Mouse (Mus musculus): ENCODE data around the gene Gper1. TPM values are rescaled to one million over a fixed set of nuclear protein-coding genes. Genes with fewer than 3 reads are reported as not detected.
"Not testable (repeated sequence)": the region's sequence is repeated elsewhere in the genome, so short reads cannot be mapped to it uniquely, and the experiment has no call there.

The Gper1 gene
- total and polyA plus RNA-seq, 3 experiments: 3.4 to 6.4 (median 5.2) TPM

DNA sequence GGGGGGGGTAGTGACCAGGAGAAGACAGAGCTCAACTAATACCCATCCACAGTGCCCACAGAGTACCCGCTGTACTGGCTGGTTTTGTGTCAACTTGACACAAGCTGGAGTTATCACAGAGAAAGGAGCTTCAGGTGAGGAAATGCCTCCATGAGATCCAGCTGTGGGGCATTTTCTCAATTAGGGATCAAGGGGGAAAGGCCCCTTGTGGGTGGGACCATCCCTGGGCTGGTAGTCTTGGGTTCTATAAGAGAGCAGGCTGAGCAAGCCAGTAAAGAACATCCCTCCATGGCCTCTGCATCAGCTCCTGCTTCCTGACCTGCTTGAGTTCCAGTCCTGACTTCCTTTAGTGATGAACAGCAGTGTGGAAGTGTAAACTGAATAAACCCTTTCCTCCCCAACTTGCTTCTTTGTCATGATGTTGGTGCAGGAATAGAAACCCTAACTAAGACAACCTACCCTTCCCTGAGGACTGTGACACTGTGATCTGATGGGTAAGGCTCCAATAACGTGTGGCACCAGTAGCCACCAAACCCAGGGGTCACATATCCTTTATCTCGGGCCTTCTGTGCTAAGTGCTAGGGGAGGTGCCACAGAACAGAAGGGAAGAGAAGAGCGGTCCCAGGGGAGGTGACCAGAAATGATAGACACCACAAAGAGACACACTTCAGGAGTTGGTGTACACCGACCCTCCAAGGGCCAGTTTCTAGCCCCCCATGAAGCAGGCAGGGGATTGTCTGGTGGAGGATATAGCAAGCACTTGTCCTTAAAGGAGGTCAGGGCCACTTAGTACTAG lies 32.4 kb upstream of the Gper1 start:
- DNase-seq: not testable (repeated sequence)

DNA sequence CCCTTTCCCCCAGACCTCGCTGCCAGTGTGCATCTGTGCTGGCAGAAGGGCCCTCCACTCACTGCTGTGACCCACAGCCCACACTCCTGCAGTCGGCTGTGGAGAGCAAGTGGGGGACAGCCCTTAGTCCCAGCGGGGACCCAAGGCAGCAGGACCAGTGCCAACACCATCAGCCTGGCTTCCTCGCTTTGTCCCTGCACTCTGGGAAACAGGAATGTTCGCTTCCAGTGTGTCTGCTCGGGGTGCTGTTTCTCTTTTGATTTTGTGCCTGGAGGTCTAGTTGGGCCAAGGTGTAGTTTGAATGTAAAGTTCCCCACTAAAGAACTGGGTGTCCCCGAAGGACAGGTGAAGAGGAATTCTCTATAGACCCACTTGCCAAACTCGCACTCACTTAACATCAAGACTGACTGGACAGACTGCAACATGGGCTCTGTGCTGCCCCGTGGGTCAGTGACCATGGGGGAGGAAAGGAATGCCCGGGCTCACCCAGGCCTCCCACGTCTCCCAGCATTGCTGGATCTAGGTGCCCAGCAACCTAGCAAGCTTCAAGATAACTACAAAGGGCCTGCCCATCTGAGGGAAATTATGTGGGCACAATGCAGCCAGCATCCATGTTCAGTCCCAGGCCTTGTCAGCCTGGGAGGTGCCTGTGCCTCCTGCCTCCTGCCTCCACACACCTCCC lies 31.5 kb upstream of the Gper1 start:
- DNase-seq: no peak

DNA sequence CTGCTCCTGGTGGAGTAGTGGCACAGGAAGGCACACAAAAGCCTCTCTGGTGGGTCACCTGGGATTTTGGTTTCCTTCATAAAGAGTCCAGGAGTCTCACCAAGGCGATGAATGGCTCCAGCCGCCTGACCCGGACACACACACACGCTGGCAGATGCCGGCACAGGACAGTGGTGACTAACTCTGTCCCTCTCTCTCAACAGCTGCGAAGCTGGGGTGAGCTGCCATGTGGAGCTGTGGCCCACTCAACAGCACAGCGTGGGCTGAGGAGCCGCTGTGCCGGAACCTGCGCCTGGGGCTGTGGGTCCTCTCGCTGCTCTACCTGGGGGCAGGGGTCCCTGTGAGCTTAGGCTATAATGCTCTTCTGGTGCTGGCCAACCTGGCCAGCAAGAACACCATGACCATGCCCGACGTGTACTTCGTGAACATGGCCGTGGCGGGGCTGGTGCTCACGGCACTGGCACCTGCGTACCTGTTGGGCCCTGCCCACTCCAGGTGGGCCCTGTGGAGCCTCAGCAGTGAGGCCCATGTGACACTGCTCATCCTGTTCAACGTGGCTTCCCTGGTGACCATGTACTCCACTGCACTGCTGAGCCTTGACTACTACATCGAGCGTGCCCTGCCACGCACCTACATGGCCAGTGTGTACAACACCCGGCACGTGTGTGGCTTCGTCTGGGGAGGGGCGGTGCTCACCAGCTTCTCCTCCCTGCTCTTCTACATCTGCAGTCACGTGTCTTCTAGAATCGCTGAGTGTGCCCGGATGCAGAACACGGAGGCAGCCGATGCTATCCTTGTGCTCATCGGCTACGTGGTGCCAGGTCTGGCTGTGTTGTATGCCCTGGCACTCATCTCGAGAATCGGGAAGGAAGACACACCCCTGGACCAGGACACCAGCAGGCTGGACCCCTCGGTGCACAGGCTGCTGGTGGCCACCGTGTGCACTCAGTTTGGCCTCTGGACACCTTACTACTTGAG lies 30.4 kb upstream of the Gper1 start:
- DNase-seq: no peak

DNA sequence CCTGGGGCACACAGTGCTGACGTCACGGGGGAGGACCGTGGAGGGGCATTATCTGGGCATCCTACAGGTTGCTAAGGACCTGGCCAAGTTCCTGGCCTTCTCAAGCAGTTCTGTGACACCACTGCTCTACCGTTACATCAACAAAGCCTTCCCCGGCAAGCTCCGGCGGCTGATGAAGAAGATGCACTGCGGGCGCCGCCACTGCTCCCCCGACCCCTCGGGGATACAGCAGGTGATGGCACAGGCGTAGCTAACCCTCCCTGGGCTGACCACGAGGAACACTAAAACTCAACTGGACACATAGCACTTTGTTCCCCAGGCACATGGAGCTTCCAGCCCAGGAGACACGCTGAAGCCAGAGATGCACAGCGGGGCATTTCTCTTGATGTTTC lies 29.8 kb upstream of the Gper1 start:
- DNase-seq: no peak

DNA sequence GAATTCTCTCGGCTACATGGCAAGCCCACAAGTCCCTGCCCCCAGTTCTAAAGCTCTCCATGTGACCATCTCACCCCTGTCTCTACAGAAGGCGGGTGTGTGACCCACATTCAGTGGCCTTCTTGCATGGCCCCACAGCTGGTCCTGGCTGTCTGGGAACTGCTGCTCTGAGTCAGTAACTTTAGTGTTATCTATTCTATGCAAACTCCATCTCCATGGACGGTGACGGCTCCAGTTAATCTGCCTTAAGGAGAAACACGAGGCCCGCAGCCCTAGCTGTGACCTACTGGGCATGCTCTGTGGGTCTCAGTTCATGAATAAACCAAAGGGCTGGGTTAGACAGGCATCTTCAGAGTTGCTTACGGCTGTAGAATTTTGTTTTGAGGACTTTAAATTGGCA lies 28.6 kb upstream of the Gper1 start:
- DNase-seq: no peak

DNA sequence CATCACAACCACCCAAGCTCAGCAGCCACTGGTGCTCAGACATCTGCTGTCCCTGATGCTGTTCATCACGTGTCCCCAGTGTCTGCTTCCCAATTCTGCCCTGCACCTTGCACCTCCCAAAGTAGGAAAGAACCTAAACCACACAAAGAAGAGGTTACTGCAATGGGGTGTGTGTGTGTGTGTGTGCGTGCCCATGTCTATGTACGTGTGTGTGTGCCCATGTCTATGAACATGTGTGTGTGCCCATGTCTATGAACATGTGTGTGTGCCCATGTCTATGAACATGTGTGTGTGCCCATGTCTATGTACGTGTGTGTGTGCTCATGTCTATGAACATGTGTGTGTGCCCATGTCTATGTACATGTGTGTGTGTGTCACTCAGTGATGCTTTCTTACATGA lies 27.4 kb upstream of the Gper1 start:
- DNase-seq: no peak

DNA sequence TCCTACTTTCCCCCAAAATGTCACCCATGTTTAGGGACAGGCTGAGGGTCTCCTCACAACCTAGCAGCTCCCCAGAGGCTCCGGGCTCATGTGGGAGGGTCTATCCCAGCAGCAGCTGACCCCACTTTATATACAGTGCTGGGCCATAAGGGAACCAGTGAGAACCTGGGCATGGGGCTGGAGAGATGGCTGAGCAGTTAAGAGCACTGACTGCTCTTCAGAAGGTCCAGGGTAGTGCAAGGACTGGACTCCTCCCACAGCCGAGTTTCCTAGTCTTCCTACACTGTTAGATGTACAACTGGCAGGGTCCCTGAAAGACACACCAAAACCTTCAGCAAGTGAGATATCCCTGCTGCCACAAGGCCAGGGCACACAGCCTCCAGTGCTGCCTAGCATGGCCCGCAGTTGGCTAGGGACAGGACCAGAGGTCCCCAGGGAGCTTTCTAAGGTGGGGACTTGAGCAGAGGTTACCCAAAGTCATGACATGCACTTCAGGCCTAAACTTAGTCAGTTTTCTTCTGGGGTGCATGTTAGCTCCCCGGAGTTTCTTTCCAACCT lies 25.5 kb upstream of the Gper1 start:
- DNase-seq: no peak

DNA sequence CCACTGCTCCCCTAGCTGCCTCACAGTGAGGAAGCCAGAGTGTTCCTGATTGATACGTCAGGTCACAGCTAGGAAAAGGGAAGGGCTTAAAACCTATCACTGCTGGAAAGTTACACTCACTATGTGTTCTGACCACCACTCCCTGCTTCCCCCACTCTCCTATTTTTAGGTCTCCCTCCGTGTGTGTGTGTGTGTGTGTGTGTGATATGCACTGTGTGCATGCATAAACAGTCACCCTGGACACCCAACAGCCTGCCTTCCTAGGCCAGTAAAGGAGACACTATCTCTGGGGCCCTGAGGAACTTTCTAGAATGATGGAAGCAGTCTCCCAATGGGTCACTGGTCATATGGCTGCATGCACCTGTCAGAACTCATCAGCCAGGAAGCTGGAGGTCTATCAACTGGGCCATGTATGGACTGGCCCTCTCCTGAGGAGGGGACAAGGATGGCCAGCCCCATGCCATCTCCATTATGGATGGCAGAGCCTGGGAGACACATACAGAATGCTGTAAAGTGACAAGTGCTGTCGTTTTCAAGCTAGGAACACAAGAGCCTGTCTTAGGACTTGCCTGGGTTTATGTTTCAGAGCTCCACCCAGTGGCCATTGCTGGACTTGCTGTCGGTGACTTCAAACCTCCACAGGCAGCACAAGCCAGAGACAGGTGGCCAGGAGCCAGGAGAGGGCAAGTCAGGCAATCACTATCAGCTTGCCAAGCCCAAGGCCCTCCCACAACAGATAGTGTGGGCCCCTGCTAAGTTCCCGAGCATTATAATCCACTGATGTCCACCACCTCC lies 24.8 kb upstream of the Gper1 start:
- peak; percentile 93 for DNase-seq

DNA sequence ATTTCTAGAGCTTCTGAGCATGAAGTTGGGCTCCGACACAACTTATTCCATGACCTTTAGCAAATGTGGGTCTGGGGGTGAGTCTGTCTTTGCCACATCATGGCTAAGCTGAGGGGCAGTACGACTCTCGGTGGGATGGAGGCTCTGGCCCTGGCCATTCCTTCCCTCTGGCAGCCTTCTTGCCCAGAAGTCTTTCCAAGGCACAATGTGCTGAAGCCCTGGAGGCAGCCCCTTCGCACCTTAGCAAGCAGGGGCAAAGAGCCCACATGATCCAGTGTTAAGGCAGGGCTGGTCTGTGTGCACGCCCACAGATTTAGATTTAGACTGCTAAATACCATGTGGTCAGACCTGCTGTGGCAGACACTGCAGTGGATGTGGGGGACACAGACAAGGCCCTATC lies 24.2 kb upstream of the Gper1 start:
- DNase-seq: no peak

DNA sequence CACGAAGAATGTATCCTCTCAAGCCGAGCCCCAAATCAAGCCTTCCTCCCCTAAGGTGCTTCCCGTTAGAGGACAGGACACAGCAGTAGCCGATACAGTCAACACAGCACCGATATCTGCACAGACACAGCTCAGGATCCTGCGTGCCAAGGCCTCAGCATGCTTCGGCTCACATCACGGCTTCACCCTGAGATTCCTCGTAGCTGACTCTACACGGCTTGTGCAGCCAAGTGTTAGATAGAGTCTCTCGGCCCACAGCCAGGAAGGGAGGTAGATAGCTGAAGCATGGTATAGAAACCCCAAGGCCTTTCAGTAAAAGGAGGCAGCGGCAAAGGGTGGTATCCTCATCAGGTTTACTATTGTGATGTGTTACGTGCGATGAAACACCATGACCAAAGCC lies 23.0 kb upstream of the Gper1 start:
- DNase-seq: no peak

DNA sequence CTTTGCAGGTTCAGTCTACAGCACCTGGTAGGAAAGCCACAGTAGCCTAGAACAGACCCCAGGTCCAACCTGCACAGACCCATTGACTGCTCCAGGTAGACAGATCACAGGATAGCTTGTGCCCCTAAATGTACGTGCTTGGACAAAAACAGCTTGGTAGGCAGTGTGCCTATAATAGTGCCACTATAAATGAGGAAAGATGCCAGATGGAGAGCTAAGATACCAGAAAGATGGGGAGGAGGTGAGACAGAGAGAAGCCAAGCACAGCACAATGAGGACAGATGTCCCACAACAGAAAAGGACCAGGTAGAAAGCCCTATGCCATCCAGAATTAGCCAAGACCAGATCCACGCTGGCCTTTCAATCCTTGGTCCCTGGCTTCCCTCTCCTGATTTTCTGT lies 20.8 kb upstream of the Gper1 start:
- no peak for DNase-seq

DNA sequence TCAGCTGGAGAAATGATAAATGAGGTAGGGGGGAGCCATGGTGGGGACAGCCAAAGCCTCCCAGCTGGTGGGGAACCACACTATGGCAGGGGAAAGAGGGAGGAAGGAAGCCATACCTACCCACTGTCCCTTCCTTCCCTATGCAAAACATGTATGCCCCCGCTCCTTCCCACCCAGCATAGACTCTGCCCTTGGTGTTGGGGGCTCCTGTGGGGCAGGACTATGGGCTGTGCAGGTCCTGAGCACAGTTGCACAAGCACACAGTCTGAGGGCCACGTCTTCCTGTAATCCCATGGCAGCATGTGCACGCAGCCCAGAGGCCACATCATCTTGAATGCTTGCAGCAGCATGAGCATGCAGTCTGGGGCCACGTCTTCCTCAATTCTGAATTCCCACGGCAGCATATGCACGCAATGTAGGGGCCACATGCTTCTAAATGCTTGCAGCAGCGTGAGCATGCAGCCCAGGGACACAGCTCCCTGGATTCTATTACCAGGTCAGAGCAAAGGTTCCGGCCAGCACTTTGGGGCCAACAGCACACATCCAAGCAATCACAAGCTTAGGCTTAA lies 19.2 kb upstream of the Gper1 start:
- no peak for DNase-seq

DNA sequence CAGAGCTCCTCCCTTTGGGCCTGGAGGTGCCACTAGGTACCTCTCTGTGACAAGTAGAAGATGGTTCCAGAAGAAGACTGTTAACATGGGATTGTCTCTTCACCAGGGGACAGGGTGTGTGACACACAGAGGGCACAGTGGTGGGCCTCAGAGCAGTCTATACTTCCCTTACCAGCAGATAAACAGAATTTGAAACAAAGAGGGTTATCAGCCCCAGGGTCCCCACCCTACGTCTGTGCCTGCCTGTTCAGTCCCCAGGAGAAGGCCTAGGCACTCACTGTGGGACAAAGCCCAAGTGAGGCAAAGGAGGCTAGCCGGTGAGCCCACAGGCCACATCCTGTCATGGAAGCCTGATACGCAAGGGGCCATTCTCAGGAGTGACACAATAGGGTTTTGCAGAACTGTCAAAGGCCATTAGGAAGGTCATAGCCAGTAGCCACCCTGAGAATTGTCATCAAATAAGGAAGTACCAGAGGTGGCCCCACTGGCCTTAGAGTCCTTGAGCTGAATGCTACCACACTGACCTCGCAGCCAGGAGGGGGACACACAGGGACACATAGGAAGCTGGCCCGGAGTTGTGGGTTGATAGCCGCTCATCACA lies 18.1 kb upstream of the Gper1 start, which contains the start of gene C130050O18Rik:
TSS of gene C130050O18Rik (plus strand) at position 480 of the 601 bp plus-strand sequence.
- DNase-seq: no peak

DNA sequence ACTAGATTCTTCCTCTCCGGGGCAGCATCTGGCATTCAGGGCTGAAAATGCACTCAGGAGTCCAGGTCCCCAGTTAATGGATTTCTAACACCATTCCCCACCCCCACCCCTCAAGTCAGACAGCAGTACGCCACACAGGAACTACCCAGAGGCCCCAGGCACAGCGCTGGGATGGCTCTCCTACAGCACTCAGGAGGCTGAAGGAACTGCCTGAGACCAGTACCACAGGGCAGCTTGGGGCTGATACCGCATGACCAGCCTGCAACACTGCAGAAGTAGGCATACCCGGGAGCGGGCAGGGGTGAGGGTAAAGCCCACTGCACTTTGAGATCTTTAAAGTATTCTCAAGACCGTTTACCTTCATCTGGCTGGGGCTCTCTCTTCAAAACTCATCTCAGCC lies 17.5 kb upstream of the Gper1 start:
- DNase-seq: no peak

DNA sequence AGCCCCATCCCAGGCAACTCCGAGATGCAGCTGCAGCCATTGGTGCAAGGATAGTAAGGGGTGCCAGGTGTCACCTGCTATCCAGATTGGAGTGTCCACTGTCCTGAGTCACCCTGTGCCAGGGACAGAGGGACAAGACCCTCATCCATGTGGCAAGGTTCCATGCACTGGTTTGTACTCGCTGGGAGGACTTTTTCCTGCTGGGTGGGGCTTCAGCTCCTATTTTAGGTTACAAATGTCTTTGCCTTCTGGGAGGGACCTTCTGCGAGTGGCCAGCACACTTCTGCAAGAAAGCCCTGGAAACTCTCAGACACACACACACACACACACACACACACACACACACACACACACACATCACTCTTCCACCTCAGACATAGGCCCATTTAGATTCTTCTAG lies 17.0 kb upstream of the Gper1 start:
- DNase-seq: no peak

DNA sequence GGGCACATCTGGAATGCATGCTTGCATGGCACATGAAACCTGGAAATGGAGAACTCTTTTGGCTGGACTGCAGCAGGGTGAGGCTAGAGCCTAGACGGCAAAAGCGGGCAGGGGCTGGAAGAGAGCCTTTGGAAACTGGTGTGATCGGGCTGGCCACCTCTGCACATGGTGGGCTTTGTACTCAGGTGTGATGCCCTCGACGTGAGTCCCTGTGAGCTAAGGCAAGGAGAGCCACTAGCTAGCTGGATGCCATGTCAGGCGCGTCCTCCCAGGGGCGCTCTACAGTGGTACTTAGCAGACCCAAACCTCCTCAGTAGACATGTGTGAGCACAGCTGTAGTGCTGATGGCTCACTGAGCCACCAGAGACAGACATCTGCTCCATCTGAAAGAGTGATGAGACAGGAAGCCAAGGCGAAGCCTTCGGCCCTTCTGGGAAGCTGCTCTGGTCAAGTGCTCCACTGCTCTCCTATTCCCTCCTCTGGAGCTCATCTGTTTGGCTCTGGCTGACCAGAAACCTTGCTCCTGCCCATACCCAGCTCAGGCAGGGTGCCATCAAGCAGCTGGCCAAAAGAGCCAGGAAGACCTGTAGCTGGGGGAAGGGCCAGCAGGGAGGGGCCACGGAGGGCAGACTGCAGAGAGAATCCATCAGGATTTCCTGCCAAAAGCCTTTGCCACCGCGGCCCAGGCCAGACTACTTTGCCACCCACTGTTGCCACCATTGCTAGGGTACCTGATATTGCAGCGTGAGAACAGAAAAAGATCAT lies 15.6 kb upstream of the Gper1 start:
- DNase-seq: peak; percentile 65

DNA sequence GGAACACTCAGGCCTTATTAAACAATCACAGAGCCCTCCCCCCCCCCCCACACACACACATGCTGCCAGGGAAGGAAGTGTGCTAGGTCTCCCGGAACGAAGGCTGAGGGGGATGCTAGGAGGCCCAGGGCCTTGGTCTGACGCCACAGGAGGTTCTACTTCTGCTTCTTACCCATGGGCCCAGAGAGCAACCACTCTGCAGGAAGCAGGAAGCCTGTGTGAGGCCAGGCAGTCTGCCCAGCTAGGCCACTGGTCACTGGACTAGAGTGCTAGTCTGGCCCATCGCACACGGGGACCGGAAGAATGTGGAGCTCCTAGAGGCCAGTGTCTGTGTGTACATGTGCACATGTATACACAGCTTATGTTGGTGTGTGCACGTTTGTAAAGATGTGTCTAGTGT lies 14.4 kb upstream of the Gper1 start:
- no peak for DNase-seq

DNA sequence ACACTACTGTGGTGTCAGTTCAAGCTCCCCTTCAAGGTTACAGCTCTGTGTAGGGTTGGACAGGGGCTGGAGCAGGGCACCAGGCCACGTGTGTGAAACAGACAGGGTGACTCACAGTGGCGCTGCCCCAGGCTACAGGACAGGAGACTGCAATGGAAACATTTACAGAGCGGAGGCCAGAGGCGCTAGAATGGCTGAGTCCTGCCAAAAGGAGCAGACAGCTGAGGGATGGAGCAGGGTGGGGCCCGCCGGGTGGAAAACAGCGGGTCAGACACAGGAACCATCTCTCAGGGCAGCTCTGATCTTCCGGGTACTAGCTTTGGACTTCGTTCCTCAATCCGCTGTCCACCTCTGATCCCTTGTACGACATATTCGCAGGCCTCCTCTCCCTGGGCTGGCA lies 13.5 kb upstream of the Gper1 start:
- DNase-seq: peak; percentile 93

DNA sequence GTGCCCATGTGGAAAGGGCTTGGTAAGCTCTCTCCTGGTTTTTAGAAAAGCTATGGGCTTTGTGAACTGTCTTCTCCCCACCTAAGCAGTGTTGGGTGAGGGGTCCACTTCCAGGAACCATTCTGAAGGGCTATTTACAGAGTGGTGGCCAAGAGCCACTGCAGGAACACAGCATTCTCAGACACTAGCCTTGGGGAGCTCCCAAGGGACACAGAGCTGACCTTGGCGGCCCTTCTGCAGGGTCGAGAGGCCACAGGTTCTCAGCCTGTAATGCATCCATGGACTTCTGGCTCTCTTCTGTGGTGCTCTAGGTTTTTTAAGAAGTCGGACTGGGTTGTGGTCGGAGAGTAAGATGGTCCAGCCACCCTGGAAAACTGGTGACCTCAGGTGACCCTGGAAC lies 12.9 kb upstream of the Gper1 start:
- no peak for DNase-seq

DNA sequence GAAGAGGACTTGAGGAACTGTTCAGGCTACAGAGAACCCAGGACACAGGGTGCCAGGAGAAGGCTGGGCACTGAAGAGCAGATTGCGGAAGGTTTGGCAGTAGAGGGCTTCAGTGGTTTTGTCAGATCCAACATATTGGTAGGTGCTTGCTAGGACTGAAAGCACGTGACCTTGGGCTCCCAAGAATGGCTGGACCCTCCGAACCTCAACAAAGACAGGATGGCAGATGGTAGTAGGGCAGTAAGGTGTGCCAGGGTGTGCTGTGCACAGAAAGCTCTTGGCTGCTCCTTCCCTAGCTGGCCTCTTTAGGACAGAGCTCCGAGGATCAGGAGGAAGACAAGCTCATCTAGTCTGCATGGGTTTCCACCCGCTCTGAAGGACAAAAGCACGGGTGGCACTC lies 11.8 kb upstream of the Gper1 start:
- no peak for DNase-seq
